Mouse (Mus musculus): ENCODE measurements around the gene H2-M10.2.

- no peak for TF ChIP-seq MAFK (IDR thresholded peaks at IDR 0.05; ENCODE audit: insufficient read depth, low read depth, low read length)
- no peak for TF ChIP-seq HCFC1 (IDR thresholded peaks at IDR 0.05; ENCODE audit: borderline replicate concordance, insufficient read depth, low read length)
These were observed 28.2 kb upstream of the H2-M10.2 start for GRCm38 (mm10) chr17:36314511-36314910.

Measured in ES-E14 (cell line).